Mouse (Mus musculus): ENCODE measurements around the gene Phactr4.

- TF ChIP-seq POLR2A (IDR thresholded peaks at IDR 0.05; ENCODE audit: borderline replicate concordance, control insufficient read depth, low read depth, low read length) (no peak), CTCF (IDR thresholded peaks at IDR 0.05; ENCODE audit: control insufficient read depth, insufficient read depth, low read length) (no peak)
Measured at GRCm38 (mm10) chr4:132312627-132313026, 109.7 kb downstream of the Phactr4 start.
